Mouse (Mus musculus): ENCODE data around the gene Vcan.

GRCm38 (mm10) chr13:89743201-89743600 lies 892 bp upstream of the Vcan start:
- TF ChIP-seq POLR2A (IDR thresholded peaks at IDR 0.05; ENCODE audit: insufficient read length, low read depth) (no peak), POLR2AphosphoS2 (IDR thresholded peaks at IDR 0.05; ENCODE audit: insufficient read length, low read depth) (no peak), E2F4 (IDR thresholded peaks at IDR 0.05; ENCODE audit: insufficient read depth) (no peak), USF1 (IDR thresholded peaks at IDR 0.05; ENCODE audit: low read depth) (no peak), TCF3 (IDR thresholded peaks at IDR 0.05; ENCODE audit: insufficient read length, low read depth) (no peak), CEBPB (IDR thresholded peaks at IDR 0.05; ENCODE audit: insufficient read depth, poor library complexity, severe bottlenecking) (no peak), MYOD1 (IDR thresholded peaks at IDR 0.05; ENCODE audit: control insufficient read depth in 1 of 3, insufficient read length in 2 of 3, low read depth in 2 of 3) (no peak), MAX (IDR thresholded peaks at IDR 0.05; ENCODE audit: low read depth) (no peak), TCF12 (IDR thresholded peaks at IDR 0.05; ENCODE audit: insufficient read depth, poor library complexity, severe bottlenecking) (no peak)

All from myocyte (in vitro differentiated cells).